Mouse (Mus musculus) ES-Bruce4 (cell line): Measurements from ENCODE around the gene Slc5a3. TPM values are rescaled to one million over a fixed set of nuclear protein-coding genes. Genes with fewer than 3 reads are reported as not detected.

Experiments used
- H3K27ac ChIP-seq: 2 replicates; pipeline ENCODE4 v1.5.1; 2012; ENCODE audit warnings: low read length, inconsistent platforms; ENCODE audit not compliant: insufficient read depth
- H3K27me3 ChIP-seq: 2 replicates; pipeline ENCODE4 v1.6.1; 2012; ENCODE audit warnings: mild to moderate bottlenecking, low read length, inconsistent platforms; ENCODE audit not compliant: control insufficient read depth, poor library complexity, insufficient read depth, severe bottlenecking
- H3K36me3 ChIP-seq: 2 replicates; pipeline ENCODE4 v1.6.1; 2012; ENCODE audit warnings: inconsistent platforms, mild to moderate bottlenecking, low read length, moderate library complexity; ENCODE audit not compliant: control insufficient read depth, poor library complexity, insufficient read depth, severe bottlenecking
- H3K4me1 ChIP-seq: one replicate; pipeline ENCODE4 v1.8.1; 2011; ENCODE audit warnings: low read length; ENCODE audit not compliant: control insufficient read depth, insufficient read depth
- H3K4me3 ChIP-seq: 2 replicates; pipeline ENCODE4 v1.5.1; 2011; ENCODE audit warnings: low read depth, mild to moderate bottlenecking, low read length
- H3K9ac ChIP-seq: 2 replicates; pipeline ENCODE4 v1.6.1; 2012; ENCODE audit warnings: low read depth, mild to moderate bottlenecking, inconsistent platforms; ENCODE audit not compliant: poor library complexity, severe bottlenecking
- H3K9me3 ChIP-seq: replicated peaks from 2 replicates; pipeline ENCODE4 v1.6.1; 2012; ENCODE audit warnings: mild to moderate bottlenecking, low read length, inconsistent platforms; ENCODE audit not compliant: control insufficient read depth, poor library complexity, insufficient read depth, severe bottlenecking
- CTCF ChIP-seq: IDR thresholded peaks from one replicate; pipeline ENCODE4 v1.8.1; 2011; ENCODE audit warnings: low read depth, low read length
- EP300 ChIP-seq: IDR thresholded peaks from 2 replicates; pipeline ENCODE4 v1.6.1; 2011; ENCODE audit warnings: low read depth, low read length; ENCODE audit not compliant: insufficient read depth
- POLR2A ChIP-seq: IDR thresholded peaks from one replicate; pipeline ENCODE4 v1.8.1; 2011; ENCODE audit warnings: low read length; ENCODE audit not compliant: insufficient read depth
- polyA plus RNA-seq: library from polyadenylated mRNA; stranded (reverse); fragments of >200 nt; gene quantifications from 2 replicates; pipeline ENCODE4 v1.2.4, GENCODE M21; 2011; ENCODE audit warnings: low read depth; ENCODE audit not compliant: missing spikeins, insufficient read depth, insufficient read length

Slc5a3 gene
- polyA plus RNA-seq, 1 experiment: 23.4 TPM

DNA sequence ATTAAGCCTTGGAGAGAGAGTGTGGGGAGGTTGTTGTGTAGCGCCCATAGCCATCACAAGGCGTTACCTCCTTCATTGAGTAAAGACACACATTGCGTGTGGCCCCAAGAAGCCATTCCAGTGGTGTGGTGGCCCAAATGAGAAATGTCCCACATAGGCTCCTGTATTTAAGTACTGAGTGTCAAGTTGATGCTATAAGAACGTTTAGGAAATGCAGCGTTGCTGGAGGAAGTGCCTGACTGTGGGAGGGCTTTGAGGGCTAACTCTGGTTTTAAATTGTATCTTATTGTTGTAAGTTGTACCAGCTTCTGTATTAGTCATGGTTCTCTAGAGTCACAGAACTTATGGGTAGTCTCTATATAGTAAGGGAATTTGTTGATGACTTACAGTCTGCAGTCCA lies 49.2 kb downstream of the Slc5a3 start:
- H3K4me1 ChIP-seq: no peaks in the 10 kb centered on the region
- TF ChIP-seq POLR2A (no peak), EP300 (no peak), CTCF (no peak)
- H3K4me3 ChIP-seq: no peak overlapping the region
- H3K9me3 ChIP-seq: no peaks in the 10 kb centered on the region
- H3K9ac ChIP-seq: no peak overlapping the region
- H3K27me3 ChIP-seq: no peaks in the 10 kb centered on the region
- H3K27ac ChIP-seq: no peak overlapping the region
- H3K36me3 ChIP-seq: no peaks in the 10 kb centered on the region

DNA sequence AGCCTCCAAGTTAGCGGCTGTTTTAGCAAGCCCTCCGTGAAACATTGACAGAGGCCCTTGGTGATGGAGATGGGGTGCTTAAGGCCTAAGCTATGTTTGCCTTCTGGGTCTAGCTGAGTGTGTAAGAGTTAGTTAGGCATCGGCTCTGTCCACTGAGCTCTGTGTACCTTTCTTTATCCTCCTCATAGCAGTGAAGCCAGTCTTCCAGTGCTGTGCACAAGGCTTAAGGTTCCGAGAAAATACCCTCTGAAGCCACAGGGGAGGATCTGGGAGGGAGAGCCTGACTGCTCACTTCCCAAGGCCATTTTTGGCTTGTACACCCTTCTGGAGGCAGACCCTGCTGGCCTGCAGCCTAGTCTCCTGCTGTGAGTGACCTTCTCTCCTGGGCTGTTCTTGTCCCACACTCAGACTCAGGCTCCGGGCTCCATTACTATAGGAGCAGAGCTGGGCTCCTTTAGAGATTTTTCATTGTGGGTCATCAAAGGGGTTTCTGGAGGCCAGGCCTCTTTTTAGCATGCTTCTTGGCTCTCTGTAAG lies 56.7 kb downstream of the Slc5a3 start:
- TF ChIP-seq CTCF (no peak), EP300 (no peak), POLR2A (no peak)
- Histone ChIP-seq H3K9me3 (no peaks in the 10 kb centered on the region), H3K36me3 (no peaks in the 10 kb centered on the region), H3K9ac (no peak overlapping the region), H3K4me3 (no peak overlapping the region), H3K27me3 (no peaks in the 10 kb centered on the region), H3K4me1 (peaks cover 4% of the 10 kb centered on the region), H3K27ac (no peak overlapping the region)

DNA sequence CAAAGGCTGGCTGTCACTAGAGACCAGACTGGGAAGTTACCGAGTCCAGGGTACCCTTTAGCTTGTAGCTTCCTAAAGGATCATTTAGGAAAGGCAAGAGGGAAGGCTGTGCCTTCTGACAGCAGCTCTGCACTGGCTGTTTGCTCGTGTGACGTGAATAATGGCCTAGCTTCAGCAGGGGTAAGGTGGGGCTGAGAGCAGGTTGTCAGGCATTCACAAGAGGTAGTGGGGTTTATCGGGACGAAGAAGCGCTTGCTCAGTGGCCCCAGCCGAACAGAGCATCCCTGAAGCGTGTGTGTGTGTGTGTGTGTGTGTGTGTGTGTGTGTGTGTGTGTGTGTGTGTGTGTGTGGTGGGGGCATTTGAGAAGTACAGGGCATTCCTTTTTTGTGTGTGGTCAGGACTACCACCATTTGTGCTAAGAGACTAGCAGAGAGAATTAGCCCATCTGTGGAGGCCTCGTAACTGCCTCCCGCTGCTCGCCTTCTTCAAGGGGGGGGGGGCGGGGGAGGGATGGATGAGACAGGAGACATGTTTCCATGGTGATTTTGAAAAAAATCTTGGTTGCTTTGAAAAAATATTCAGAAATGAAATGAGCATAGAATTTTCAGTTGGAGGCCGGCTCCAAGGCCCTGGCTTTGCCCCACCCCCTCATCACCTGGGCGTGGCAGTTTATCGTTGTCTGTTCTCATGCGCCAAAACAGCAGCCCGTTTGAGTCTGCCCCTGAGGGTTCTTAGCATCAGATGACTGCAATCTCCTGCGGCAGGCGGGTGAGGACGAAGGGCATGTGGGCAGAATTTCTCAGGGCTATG lies 57.7 kb downstream of the Slc5a3 start:
- H3K27ac ChIP-seq: no peak overlapping the region
- H3K9ac ChIP-seq: no peak overlapping the region
- TF ChIP-seq CTCF (no peak), POLR2A (no peak), EP300 (no peak)

DNA sequence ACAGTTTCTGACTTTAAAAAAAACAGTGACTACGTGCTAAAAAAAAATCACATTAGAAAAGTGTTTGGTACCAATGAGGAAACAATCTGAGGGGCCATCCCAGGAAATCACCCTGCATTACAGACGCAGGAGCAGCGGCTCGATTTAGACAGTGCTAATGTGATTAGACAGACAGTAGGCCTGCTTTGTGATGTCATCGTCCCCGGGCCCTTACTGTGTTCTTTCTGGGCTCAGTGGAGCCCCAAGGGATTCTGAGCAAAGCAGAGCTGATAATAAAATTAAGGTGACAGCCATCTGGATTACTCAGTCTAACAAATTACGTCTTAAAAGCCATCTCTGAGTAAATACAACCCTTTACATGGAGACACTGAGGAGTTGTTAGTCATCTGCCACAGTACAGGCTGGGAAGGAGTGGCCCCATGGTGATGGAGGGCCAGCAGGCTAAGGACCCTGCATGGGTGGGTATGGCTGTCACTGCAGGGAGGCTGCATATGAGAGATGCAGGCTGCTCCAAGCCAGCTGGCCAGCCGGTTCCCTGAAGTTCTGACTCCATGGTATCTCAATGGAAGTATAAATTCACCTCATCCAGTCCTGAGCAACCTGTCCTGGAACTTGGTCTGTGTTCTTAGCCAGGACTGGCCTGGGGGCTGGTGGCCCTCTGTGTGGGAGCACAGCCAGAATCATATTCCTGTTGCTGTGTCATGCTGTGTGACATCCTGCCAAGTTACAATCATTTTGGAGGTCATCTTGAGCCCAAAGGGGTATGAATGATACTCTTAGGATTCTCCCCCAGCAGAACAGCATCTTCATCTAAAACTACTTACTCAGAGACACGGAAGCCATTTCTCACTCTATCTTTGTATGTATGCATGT lies 59.5 kb downstream of the Slc5a3 start:
- Histone ChIP-seq H3K4me3 (no peak overlapping the region), H3K4me1 (peaks cover 4% of the 10 kb centered on the region), H3K27me3 (no peaks in the 10 kb centered on the region), H3K36me3 (no peaks in the 10 kb centered on the region), H3K27ac (no peak overlapping the region), H3K9ac (no peak overlapping the region), H3K9me3 (no peaks in the 10 kb centered on the region)
- TF ChIP-seq EP300 (no peak), CTCF (no peak), POLR2A (no peak)

More for the DNA sequence above, 57.7 kb downstream of the Slc5a3 start:
- Histone ChIP-seq H3K9me3 (no peaks in the 10 kb centered on the region), H3K27me3 (no peaks in the 10 kb centered on the region), H3K4me1 (peaks cover 4% of the 10 kb centered on the region), H3K4me3 (no peak overlapping the region), H3K36me3 (no peaks in the 10 kb centered on the region)

GRCm38 (mm10) chr16:92119013-92119515 lies 60.9 kb downstream of the Slc5a3 start:
- H3K9ac ChIP-seq: no peak overlapping the region
- TF ChIP-seq EP300 (no peak), CTCF (no peak)
- H3K36me3 ChIP-seq: no peaks in the 10 kb centered on the region
- H3K4me1 ChIP-seq: peaks cover 4% of the 10 kb centered on the region
- H3K27me3 ChIP-seq: no peaks in the 10 kb centered on the region
- H3K4me3 ChIP-seq: no peak overlapping the region
- H3K27ac ChIP-seq: no peak overlapping the region
- H3K9me3 ChIP-seq: no peaks in the 10 kb centered on the region
